Mouse (Mus musculus): Measurements from ENCODE around the gene Lrrc4c. TPM values are rescaled to one million over a fixed set of nuclear protein-coding genes. Genes with fewer than 3 reads are reported as not detected.

The Lrrc4c gene
- polyA plus RNA-seq, 1 experiment = 17.7 TPM

- DNase-seq (ENCODE audit: low read depth) = peak; percentile 62
- TF ChIP-seq CTCF (IDR thresholded peaks at IDR 0.05; ENCODE audit: borderline replicate concordance, extremely low read depth, insufficient read depth, insufficient read length) (no peak), POLR2A (IDR thresholded peaks at IDR 0.05; ENCODE audit: borderline replicate concordance, extremely low read depth, insufficient read depth, insufficient read length, poor library complexity, severe bottlenecking) (no peak)
These were observed 631.6 kb downstream of the Lrrc4c start for GRCm38 (mm10) chr2:96949531-96949930.

- no peak for DNase-seq (ENCODE audit: low read depth)
- TF ChIP-seq POLR2A (IDR thresholded peaks at IDR 0.05; ENCODE audit: borderline replicate concordance, extremely low read depth, insufficient read depth, insufficient read length, poor library complexity, severe bottlenecking) (no peak), CTCF (IDR thresholded peaks at IDR 0.05; ENCODE audit: borderline replicate concordance, extremely low read depth, insufficient read depth, insufficient read length) (no peak)
These were observed 681.6 kb downstream of the Lrrc4c start for GRCm38 (mm10) chr2:96999521-96999920.

GRCm38 (mm10) chr2:97018319-97018718 lies 700.4 kb downstream of the Lrrc4c start:
- no peak for TF ChIP-seq POLR2A (IDR thresholded peaks at IDR 0.05; ENCODE audit: borderline replicate concordance, extremely low read depth, insufficient read depth, insufficient read length, poor library complexity, severe bottlenecking)
- no peak for TF ChIP-seq CTCF (IDR thresholded peaks at IDR 0.05; ENCODE audit: borderline replicate concordance, extremely low read depth, insufficient read depth, insufficient read length)
- DNase-seq (ENCODE audit: low read depth) = no peak

- no peak for TF ChIP-seq CTCF (IDR thresholded peaks at IDR 0.05; ENCODE audit: borderline replicate concordance, extremely low read depth, insufficient read depth, insufficient read length)
- no peak for TF ChIP-seq POLR2A (IDR thresholded peaks at IDR 0.05; ENCODE audit: borderline replicate concordance, extremely low read depth, insufficient read depth, insufficient read length, poor library complexity, severe bottlenecking)
- peak; percentile 29 for DNase-seq (ENCODE audit: low read depth)
These were observed 709.0 kb downstream of the Lrrc4c start for GRCm38 (mm10) chr2:97026991-97027390.

- DNase-seq (ENCODE audit: low read depth) = no peak
- TF ChIP-seq POLR2A (IDR thresholded peaks at IDR 0.05; ENCODE audit: borderline replicate concordance, extremely low read depth, insufficient read depth, insufficient read length, poor library complexity, severe bottlenecking) = no peak
- no peak for TF ChIP-seq CTCF (IDR thresholded peaks at IDR 0.05; ENCODE audit: borderline replicate concordance, extremely low read depth, insufficient read depth, insufficient read length)
These were observed 709.6 kb downstream of the Lrrc4c start for GRCm38 (mm10) chr2:97027585-97027984.

GRCm38 (mm10) chr2:97036401-97036800 lies 718.4 kb downstream of the Lrrc4c start:
- DNase-seq (ENCODE audit: low read depth) = no peak

GRCm38 (mm10) chr2:97037024-97037814 lies 719.2 kb downstream of the Lrrc4c start:
- no peak for TF ChIP-seq POLR2A (IDR thresholded peaks at IDR 0.05; ENCODE audit: borderline replicate concordance, extremely low read depth, insufficient read depth, insufficient read length, poor library complexity, severe bottlenecking)
- TF ChIP-seq CTCF (IDR thresholded peaks at IDR 0.05; ENCODE audit: borderline replicate concordance, extremely low read depth, insufficient read depth, insufficient read length) = no peak
- DNase-seq (ENCODE audit: low read depth) = peak; percentile 65

More at GRCm38 (mm10) chr2:97036401-97036800, 718.4 kb downstream of the Lrrc4c start:
- TF ChIP-seq CTCF (IDR thresholded peaks at IDR 0.05; ENCODE audit: borderline replicate concordance, extremely low read depth, insufficient read depth, insufficient read length) = no peak
- TF ChIP-seq POLR2A (IDR thresholded peaks at IDR 0.05; ENCODE audit: borderline replicate concordance, extremely low read depth, insufficient read depth, insufficient read length, poor library complexity, severe bottlenecking) = no peak

- TF ChIP-seq POLR2A (IDR thresholded peaks at IDR 0.05; ENCODE audit: borderline replicate concordance, extremely low read depth, insufficient read depth, insufficient read length, poor library complexity, severe bottlenecking) (no peak), CTCF (IDR thresholded peaks at IDR 0.05; ENCODE audit: borderline replicate concordance, extremely low read depth, insufficient read depth, insufficient read length) (no peak)
- DNase-seq (ENCODE audit: low read depth) = no peak
These were observed 726.0 kb downstream of the Lrrc4c start for GRCm38 (mm10) chr2:97044016-97044415.

- DNase-seq (ENCODE audit: low read depth) = no peak
- TF ChIP-seq POLR2A (IDR thresholded peaks at IDR 0.05; ENCODE audit: borderline replicate concordance, extremely low read depth, insufficient read depth, insufficient read length, poor library complexity, severe bottlenecking) = no peak
- no peak for TF ChIP-seq CTCF (IDR thresholded peaks at IDR 0.05; ENCODE audit: borderline replicate concordance, extremely low read depth, insufficient read depth, insufficient read length)
These were observed 727.7 kb downstream of the Lrrc4c start for GRCm38 (mm10) chr2:97045628-97046027.

GRCm38 (mm10) chr2:97080156-97080555 lies 762.2 kb downstream of the Lrrc4c start:
- TF ChIP-seq POLR2A (IDR thresholded peaks at IDR 0.05; ENCODE audit: borderline replicate concordance, extremely low read depth, insufficient read depth, insufficient read length, poor library complexity, severe bottlenecking) (no peak), CTCF (IDR thresholded peaks at IDR 0.05; ENCODE audit: borderline replicate concordance, extremely low read depth, insufficient read depth, insufficient read length) (no peak)
- DNase-seq (ENCODE audit: low read depth) = peak; percentile 22

- DNase-seq (ENCODE audit: low read depth) = peak; percentile 77
- TF ChIP-seq CTCF (IDR thresholded peaks at IDR 0.05; ENCODE audit: borderline replicate concordance, extremely low read depth, insufficient read depth, insufficient read length) = no peak
- no peak for TF ChIP-seq POLR2A (IDR thresholded peaks at IDR 0.05; ENCODE audit: borderline replicate concordance, extremely low read depth, insufficient read depth, insufficient read length, poor library complexity, severe bottlenecking)
These were observed 780.0 kb downstream of the Lrrc4c start for GRCm38 (mm10) chr2:97097965-97098364.
